Mouse (Mus musculus) hindbrain, embryonic 14.5 days (tissue): ENCODE measurements around the gene Efcab6. TPM values are rescaled to one million over a fixed set of nuclear protein-coding genes. Genes with fewer than 3 reads are reported as not detected.

ENCODE experiments used
- ATAC-seq: fragments of 200-750 bp; cut with Nextera tagmentation; 2 replicates; pipeline ENCODE4 v1.8.0; 2017; ENCODE audit warnings: moderate number of reproducible peaks, mild to moderate bottlenecking, moderate TSS enrichment, moderate library complexity; ENCODE audit not compliant: low FRiP score
- DNase-seq: peaks from one replicate; pipeline ENCODE4 v3.0.0-alpha.2; 2015; ENCODE audit warnings: low spot score
- H3K27ac ChIP-seq: fragments of 300-500 bp; sonication (generic); 2 replicates; pipeline ENCODE4 v1.5.1; 2014; ENCODE audit warnings: mild to moderate bottlenecking, moderate library complexity
- H3K27me3 ChIP-seq: fragments of 300-500 bp; sonication (generic); 2 replicates; pipeline ENCODE4 v1.6.1; 2014; ENCODE audit warnings: mild to moderate bottlenecking, low read length, mixed read lengths; ENCODE audit not compliant: control insufficient read depth, insufficient read depth
- H3K36me3 ChIP-seq: fragments of 300-500 bp; sonication (generic); replicated peaks from 2 replicates; pipeline ENCODE4 v1.6.1; 2014; ENCODE audit not compliant: control insufficient read depth, insufficient read depth
- H3K4me1 ChIP-seq: fragments of 300-500 bp; sonication (generic); replicated peaks from 2 replicates; pipeline ENCODE4 v1.6.1; 2014; ENCODE audit warnings: antibody characterized with exemption, low read length, mixed read lengths; ENCODE audit not compliant: control insufficient read depth, insufficient read depth
- H3K4me2 ChIP-seq: fragments of 300-500 bp; sonication (generic); replicated peaks from 2 replicates; pipeline ENCODE4 v1.6.1; 2014; ENCODE audit warnings: mild to moderate bottlenecking, moderate library complexity
- H3K4me3 ChIP-seq: fragments of 300-500 bp; sonication (generic); replicated peaks from 2 replicates; pipeline ENCODE4 v1.5.1; 2014; ENCODE audit warnings: mild to moderate bottlenecking, low read length
- H3K9ac ChIP-seq: fragments of 300-500 bp; sonication (generic); 2 replicates; pipeline ENCODE4 v1.6.1; 2014
- H3K9me3 ChIP-seq: fragments of 300-500 bp; sonication (generic); 2 replicates; pipeline ENCODE4 v1.6.1; 2016; ENCODE audit warnings: low read length; ENCODE audit not compliant: control insufficient read depth
- WGBS: fragments of 180-500 bp; shearing (Covaris S2); extraction: QIAGEN DNeasy Blood & Tissue Kit; methylation state at CpG from one replicate; pipeline ENCODE4 v1.1.7; 2014; 5-methylcytosine and 5-hydroxymethylcytosine counted together
- polyA plus RNA-seq: library from polyadenylated mRNA; unstranded; fragments of >200 nt; fragmentation: Nextera tagmentation; extraction: Ambion mirVana; gene quantifications from 2 replicates; pipeline ENCODE4 v1.2.1, GENCODE M21; 2014

Gene Efcab6
- polyA plus RNA-seq, 1 experiment from 2014 or later: 0.88 TPM

DNA sequence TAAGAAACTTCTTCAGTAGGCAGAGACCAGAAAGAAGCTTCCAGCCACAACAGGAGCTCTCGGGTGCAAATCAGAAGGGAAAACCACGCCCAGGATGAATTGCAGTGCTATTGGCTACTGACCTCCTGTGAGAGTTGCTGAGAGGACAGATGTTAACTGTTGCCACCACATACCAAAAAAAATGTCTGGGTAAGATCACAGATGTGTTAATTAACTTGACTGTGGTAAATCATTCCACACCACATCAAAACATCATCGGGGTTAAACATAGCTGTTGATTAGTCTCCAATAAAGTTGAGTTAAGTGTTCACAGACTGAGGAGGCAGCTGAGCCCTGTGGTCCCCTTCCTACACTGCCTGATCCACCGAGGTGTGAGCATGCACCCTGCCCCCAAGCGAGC, 88.1 kb downstream of the Efcab6 start:
- DNase-seq: no peak
- no peaks in the 10 kb centered on the region for H3K36me3 ChIP-seq
- H3K27me3 ChIP-seq: no peaks in the 10 kb centered on the region
- no peak overlapping the region for H3K4me3 ChIP-seq
- ATAC-seq: no peak
- 45% methylated on average over 5 of the region's 5 CpGs for WGBS
- H3K9ac ChIP-seq: no peak overlapping the region
- H3K4me1 ChIP-seq: no peaks in the 10 kb centered on the region
- H3K27ac ChIP-seq: no peak overlapping the region
- no peaks in the 10 kb centered on the region for H3K9me3 ChIP-seq
- H3K4me2 ChIP-seq: no peak overlapping the region

DNA sequence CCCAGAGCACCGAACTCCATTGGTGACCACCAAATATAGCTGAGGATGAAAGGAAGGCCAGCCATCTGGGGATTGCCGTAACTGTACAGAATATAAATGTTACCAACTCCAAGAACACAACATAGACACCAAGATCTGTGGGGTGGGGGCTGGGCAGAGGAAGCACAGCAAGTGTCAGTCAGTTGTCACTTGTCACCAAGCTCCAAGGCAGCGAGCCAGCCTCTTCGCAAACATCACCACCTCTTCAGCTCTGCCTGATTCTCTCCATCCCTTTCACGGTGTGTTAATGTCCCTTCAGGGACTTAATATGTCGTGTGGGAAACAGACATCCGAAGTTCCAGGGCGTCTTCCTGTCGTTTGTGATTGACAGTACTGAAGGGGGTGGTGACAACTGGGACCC, 93.0 kb downstream of the Efcab6 start:
- DNase-seq: no peak
- H3K9me3 ChIP-seq: no peaks in the 10 kb centered on the region

GRCm38 (mm10) chr15:83967802-83968201, 97.4 kb downstream of the Efcab6 start:
- 39% methylated on average over 12 of the region's 12 CpGs for WGBS
- Histone ChIP-seq H3K27ac (no peak overlapping the region), H3K27me3 (no peaks in the 10 kb centered on the region), H3K4me2 (no peak overlapping the region), H3K36me3 (no peaks in the 10 kb centered on the region), H3K9me3 (no peaks in the 10 kb centered on the region), H3K4me3 (no peak overlapping the region), H3K4me1 (no peaks in the 10 kb centered on the region; the same call in 1 of the 2 replicates), H3K9ac (no peak overlapping the region)
- ATAC-seq: no peak
- no peak for DNase-seq

More for the DNA sequence above, 93.0 kb downstream of the Efcab6 start:
- no peak for ATAC-seq
- Histone ChIP-seq H3K36me3 (no peaks in the 10 kb centered on the region), H3K27ac (no peak overlapping the region), H3K9ac (no peak overlapping the region), H3K27me3 (no peaks in the 10 kb centered on the region), H3K4me1 (no peaks in the 10 kb centered on the region; the same call in 1 of the 2 replicates), H3K4me3 (no peak overlapping the region), H3K4me2 (no peak overlapping the region)
- WGBS: 56% methylated on average over 9 of the region's 9 CpGs

- H3K36me3 ChIP-seq: no peaks in the 10 kb centered on the region
- no peak overlapping the region for H3K9ac ChIP-seq
- H3K27ac ChIP-seq: no peak overlapping the region
- H3K9me3 ChIP-seq: no peaks in the 10 kb centered on the region
- no peak overlapping the region for H3K4me2 ChIP-seq
- no peaks in the 10 kb centered on the region for H3K27me3 ChIP-seq
- 78% methylated on average over 8 of the region's 8 CpGs for WGBS
- DNase-seq: no peak
- ATAC-seq: no peak
- no peaks in the 10 kb centered on the region; the same call in 1 of the 2 replicates for H3K4me1 ChIP-seq
- no peak overlapping the region for H3K4me3 ChIP-seq
These were observed 100.1 kb downstream of the Efcab6 start for GRCm38 (mm10) chr15:83965126-83965525.

GRCm38 (mm10) chr15:83958376-83958775, 106.8 kb downstream of the Efcab6 start:
- no peaks in the 10 kb centered on the region for H3K9me3 ChIP-seq
- no peak overlapping the region for H3K4me2 ChIP-seq
- no peak overlapping the region for H3K27ac ChIP-seq
- ATAC-seq (no peak), DNase-seq (no peak)
- WGBS: 68% methylated on average over 3 of the region's 3 CpGs
- H3K27me3 ChIP-seq: no peaks in the 10 kb centered on the region
- no peaks in the 10 kb centered on the region for H3K4me1 ChIP-seq
- H3K9ac ChIP-seq: no peak overlapping the region
- H3K36me3 ChIP-seq: no peaks in the 10 kb centered on the region
- H3K4me3 ChIP-seq: no peak overlapping the region

GRCm38 (mm10) chr15:83956996-83957395, 108.2 kb downstream of the Efcab6 start:
- no peaks in the 10 kb centered on the region for H3K27me3 ChIP-seq
- no peak overlapping the region for H3K27ac ChIP-seq
- no peaks in the 10 kb centered on the region for H3K9me3 ChIP-seq
- WGBS: 92% methylated on average over 7 of the region's 7 CpGs
- no peak overlapping the region for H3K4me2 ChIP-seq
- no peaks in the 10 kb centered on the region for H3K4me1 ChIP-seq
- no peak for ATAC-seq
- H3K9ac ChIP-seq: no peak overlapping the region
- no peak for DNase-seq
- H3K36me3 ChIP-seq: no peaks in the 10 kb centered on the region
- H3K4me3 ChIP-seq: no peak overlapping the region

DNA sequence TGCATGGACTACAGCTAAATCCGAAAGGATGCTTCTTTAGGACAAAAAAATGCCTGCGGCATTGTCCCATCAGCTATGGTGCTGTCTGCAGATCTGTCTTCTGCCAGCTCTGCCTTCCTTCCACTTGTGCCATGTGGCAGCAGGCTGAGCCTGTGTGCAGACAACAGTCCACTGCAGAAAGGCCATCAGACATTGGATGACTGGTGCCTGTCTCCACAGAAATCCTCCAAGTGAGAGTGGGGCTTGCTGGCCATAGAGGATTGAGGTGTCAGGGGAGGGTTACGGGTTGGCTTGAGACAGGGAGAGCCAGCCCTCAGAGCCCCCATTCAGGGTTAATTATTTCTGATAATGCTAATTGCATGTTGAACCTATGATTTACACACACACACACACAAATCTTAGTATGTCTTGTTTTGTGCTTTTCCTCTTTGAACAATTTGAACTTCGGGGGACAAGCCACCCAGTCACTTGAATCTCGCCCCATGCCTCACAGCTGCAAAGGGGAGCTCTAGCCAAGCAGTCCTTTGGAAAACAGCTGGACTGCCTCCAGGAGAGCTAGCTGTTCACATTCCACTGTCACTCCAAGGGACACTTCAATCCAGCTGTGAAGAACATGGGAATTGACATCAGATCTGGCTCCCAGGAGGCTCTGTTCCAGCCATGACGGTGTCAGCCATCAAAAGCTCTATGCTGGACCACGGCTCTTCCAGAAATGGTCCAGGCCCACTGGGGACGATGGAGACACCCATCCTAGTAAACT, 109.1 kb downstream of the Efcab6 start:
- ATAC-seq: no peak
- H3K4me3 ChIP-seq: no peak overlapping the region
- 90% methylated on average over 8 of the region's 8 CpGs for WGBS

GRCm38 (mm10) chr15:83949729-83950491, 115.3 kb downstream of the Efcab6 start:
- DNase-seq: no peak
- H3K4me1 ChIP-seq: no peaks in the 10 kb centered on the region
- H3K4me2 ChIP-seq: no peak overlapping the region
- no peak for ATAC-seq
- H3K9me3 ChIP-seq: no peaks in the 10 kb centered on the region
- H3K27ac ChIP-seq: no peak overlapping the region
- no peaks in the 10 kb centered on the region for H3K27me3 ChIP-seq
- no peak overlapping the region for H3K9ac ChIP-seq
- WGBS: 50% methylated on average over 16 of the region's 16 CpGs
- no peak overlapping the region for H3K4me3 ChIP-seq
- H3K36me3 ChIP-seq: no peaks in the 10 kb centered on the region

More for the DNA sequence above, 109.1 kb downstream of the Efcab6 start:
- Histone ChIP-seq H3K9ac (no peak overlapping the region), H3K27me3 (no peaks in the 10 kb centered on the region), H3K4me1 (no peaks in the 10 kb centered on the region), H3K4me2 (no peak overlapping the region), H3K36me3 (no peaks in the 10 kb centered on the region), H3K9me3 (no peaks in the 10 kb centered on the region), H3K27ac (no peak overlapping the region)
- no peak for DNase-seq

DNA sequence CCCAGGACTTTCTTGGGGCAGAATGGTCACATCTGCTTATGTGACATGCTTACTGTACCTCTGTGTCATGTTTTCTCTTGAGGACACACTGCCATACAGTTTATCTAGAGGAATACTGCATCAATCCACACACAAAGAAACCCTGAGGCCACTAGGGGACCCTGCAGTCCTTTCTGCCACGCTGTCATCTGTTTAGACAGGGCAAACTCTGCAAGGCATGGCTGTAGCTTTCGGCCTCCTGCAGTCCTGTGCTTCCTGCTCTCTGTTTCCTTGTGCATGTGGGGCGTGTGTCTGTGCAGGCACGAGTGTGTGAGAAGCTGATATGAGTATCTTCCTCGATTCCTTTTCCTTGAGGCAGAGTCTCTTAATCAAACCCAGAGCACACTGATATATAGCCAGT, 125.5 kb downstream of the Efcab6 start:
- ATAC-seq: no peak
- 57% methylated on average over 5 of the region's 5 CpGs for WGBS
- Histone ChIP-seq H3K36me3 (no peaks in the 10 kb centered on the region), H3K4me1 (no peaks in the 10 kb centered on the region; the same call in 1 of the 2 replicates), H3K27me3 (no peaks in the 10 kb centered on the region), H3K9me3 (no peaks in the 10 kb centered on the region), H3K9ac (no peak overlapping the region), H3K27ac (no peak overlapping the region), H3K4me2 (no peak overlapping the region), H3K4me3 (no peak overlapping the region)
- no peak for DNase-seq
